Mouse (Mus musculus): ENCODE measurements around the gene Acadvl. TPM values are rescaled to one million over a fixed set of nuclear protein-coding genes. Genes with fewer than 3 reads are reported as not detected.

Gene Acadvl
- polyA plus RNA-seq, 1 experiment from 2014 or later = 83.7 TPM

- peaks cover 59% of the 10 kb centered on the region for H3K27me3 ChIP-seq
These were observed 11.5 kb upstream of the Acadvl start for GRCm38 (mm10) chr11:70026689-70027088.

GRCm38 (mm10) chr11:70024151-70024514 is 8.9 kb upstream of the Acadvl start:
- ATAC-seq (ENCODE audit: low read depth) = no peak

More at GRCm38 (mm10) chr11:70026689-70027088, 11.5 kb upstream of the Acadvl start:
- H3K9me3 ChIP-seq (replicated peaks) = no peaks in the 10 kb centered on the region
- DNase-seq = no peak
- H3K27ac ChIP-seq = no peak overlapping the region
- peaks cover 55% of the 10 kb centered on the region for H3K4me1 ChIP-seq (replicated peaks)
- H3K9ac ChIP-seq = no peak overlapping the region
- peak; percentile 57 for ATAC-seq (ENCODE audit: low read depth)
- 24% methylated on average over 19 of the region's 19 CpGs for WGBS (ENCODE audit: insufficient replicate concordance)
- no peak overlapping the region; the same call in 1 of the 2 replicates for H3K4me3 ChIP-seq (replicated peaks)
- peak overlapping the region; percentile 40 for H3K4me2 ChIP-seq
- peaks cover 4% of the 10 kb centered on the region; the same call in 1 of the 2 replicates for H3K36me3 ChIP-seq

GRCm38 (mm10) chr11:70023481-70024150 is 8.4 kb upstream of the Acadvl start:
- H3K4me3 ChIP-seq (replicated peaks) = peak overlapping the region; percentile 14
- H3K4me1 ChIP-seq (replicated peaks) = peaks cover 70% of the 10 kb centered on the region

More at GRCm38 (mm10) chr11:70024151-70024514, 8.9 kb upstream of the Acadvl start:
- Histone ChIP-seq H3K27ac (no peak overlapping the region), H3K4me2 (peak overlapping the region; percentile 45), H3K36me3 (no peaks in the 10 kb centered on the region), H3K9me3 (replicated peaks) (no peaks in the 10 kb centered on the region), H3K4me3 (replicated peaks) (peak overlapping the region; percentile 14), H3K4me1 (replicated peaks) (peaks cover 70% of the 10 kb centered on the region), H3K9ac (no peak overlapping the region), H3K27me3 (peaks cover 59% of the 10 kb centered on the region)
- 21% methylated on average over 6 of the region's 6 CpGs for WGBS (ENCODE audit: insufficient replicate concordance)
- no peak for DNase-seq

GRCm38 (mm10) chr11:70021264-70022132 is 6.3 kb upstream of the Acadvl start:
- 4% methylated on average over 40 of the region's 40 CpGs for WGBS (ENCODE audit: insufficient replicate concordance)
- peak overlapping the region; percentile 64 for H3K4me3 ChIP-seq (replicated peaks)
- peak overlapping the region; percentile 65 for H3K27ac ChIP-seq
- H3K9ac ChIP-seq = peak overlapping the region; percentile 56
- H3K9me3 ChIP-seq (replicated peaks) = no peaks in the 10 kb centered on the region
- DNase-seq = peak; percentile 96
- H3K36me3 ChIP-seq = no peaks in the 10 kb centered on the region
- peaks cover 45% of the 10 kb centered on the region for H3K27me3 ChIP-seq
- H3K4me1 ChIP-seq (replicated peaks) = peaks cover 66% of the 10 kb centered on the region
- ATAC-seq (ENCODE audit: low read depth) = peak; percentile 75
- peak overlapping the region; percentile 80 for H3K4me2 ChIP-seq

More at GRCm38 (mm10) chr11:70023481-70024150, 8.4 kb upstream of the Acadvl start:
- Histone ChIP-seq H3K36me3 (no peaks in the 10 kb centered on the region), H3K27me3 (peaks cover 58% of the 10 kb centered on the region), H3K9me3 (replicated peaks) (no peaks in the 10 kb centered on the region), H3K27ac (no peak overlapping the region), H3K4me2 (peak overlapping the region; percentile 45), H3K9ac (no peak overlapping the region)
- DNase-seq (no peak), ATAC-seq (ENCODE audit: low read depth) (no peak)
- 8% methylated on average over 26 of the region's 29 CpGs for WGBS (ENCODE audit: insufficient replicate concordance)

- H3K36me3 ChIP-seq = no peaks in the 10 kb centered on the region
- peaks cover 62% of the 10 kb centered on the region for H3K4me1 ChIP-seq (replicated peaks)
These were observed 5.6 kb upstream of the Acadvl start for GRCm38 (mm10) chr11:70020731-70021263.

GRCm38 (mm10) chr11:70020022-70020631 is 4.9 kb upstream of the Acadvl start:
- peak overlapping the region; percentile 80 for H3K4me2 ChIP-seq
- H3K27me3 ChIP-seq = peaks cover 32% of the 10 kb centered on the region
- H3K36me3 ChIP-seq = no peaks in the 10 kb centered on the region
- H3K4me1 ChIP-seq (replicated peaks) = peaks cover 66% of the 10 kb centered on the region
- ATAC-seq (ENCODE audit: low read depth) = no peak
- no peak for DNase-seq
- H3K27ac ChIP-seq = peak overlapping the region; percentile 65
- no peak overlapping the region for H3K9ac ChIP-seq
- 20% methylated on average over 8 of the region's 8 CpGs for WGBS (ENCODE audit: insufficient replicate concordance)
- H3K9me3 ChIP-seq (replicated peaks) = no peaks in the 10 kb centered on the region
- peak overlapping the region; percentile 64; the same call in 1 of the 2 replicates for H3K4me3 ChIP-seq (replicated peaks)

More at GRCm38 (mm10) chr11:70020731-70021263, 5.6 kb upstream of the Acadvl start:
- ATAC-seq (ENCODE audit: low read depth) (peak; percentile 84), DNase-seq (peak; percentile 63)
- H3K4me2 ChIP-seq = peak overlapping the region; percentile 80
- peak overlapping the region; percentile 65 for H3K27ac ChIP-seq
- no peaks in the 10 kb centered on the region for H3K9me3 ChIP-seq (replicated peaks)
- peak overlapping the region; percentile 56 for H3K9ac ChIP-seq
- H3K27me3 ChIP-seq = peaks cover 38% of the 10 kb centered on the region
- H3K4me3 ChIP-seq (replicated peaks) = peak overlapping the region; percentile 64
- WGBS (ENCODE audit: insufficient replicate concordance) = 0% methylated on average over 8 of the region's 8 CpGs

- DNase-seq = no peak
- ATAC-seq (ENCODE audit: low read depth) = no peak
- WGBS (ENCODE audit: insufficient replicate concordance) = 22% methylated on average over 2 of the region's 2 CpGs
- H3K9ac ChIP-seq = 0 out of 2 replicates have a peak overlapping the region, but pooled peaks have one; percentile 13
- 0 out of 2 replicates have a peak overlapping the region, but pooled peaks have one; percentile 51 for H3K4me3 ChIP-seq (replicated peaks)
- peak overlapping the region; percentile 80 for H3K4me2 ChIP-seq
- H3K27ac ChIP-seq = peak overlapping the region; percentile 47
- no peaks in the 10 kb centered on the region for H3K36me3 ChIP-seq
- no peaks in the 10 kb centered on the region for H3K9me3 ChIP-seq (replicated peaks)
- H3K27me3 ChIP-seq = peaks cover 26% of the 10 kb centered on the region
- H3K4me1 ChIP-seq (replicated peaks) = peaks cover 72% of the 10 kb centered on the region
These were observed 4.3 kb upstream of the Acadvl start for GRCm38 (mm10) chr11:70019495-70020021.

- no peak overlapping the region; the same call in 1 of the 2 replicates for H3K27ac ChIP-seq
- peaks cover 14% of the 10 kb centered on the region for H3K27me3 ChIP-seq
- peak overlapping the region; percentile 65 for H3K9ac ChIP-seq
- H3K4me1 ChIP-seq (replicated peaks) = peaks cover 74% of the 10 kb centered on the region
- peaks cover 3% of the 10 kb centered on the region for H3K36me3 ChIP-seq
- no peak for ATAC-seq (ENCODE audit: low read depth)
- H3K4me2 ChIP-seq = peak overlapping the region; percentile 80
- H3K9me3 ChIP-seq (replicated peaks) = no peaks in the 10 kb centered on the region
- DNase-seq = no peak
- H3K4me3 ChIP-seq (replicated peaks) = peak overlapping the region; percentile 51
- 4% methylated on average over 25 of the region's 25 CpGs for WGBS (ENCODE audit: insufficient replicate concordance)
These were observed 3.1 kb upstream of the Acadvl start for GRCm38 (mm10) chr11:70018131-70018990.

GRCm38 (mm10) chr11:70017199-70017767 is 2.1 kb upstream of the Acadvl start:
- Histone ChIP-seq H3K9me3 (replicated peaks) (no peaks in the 10 kb centered on the region), H3K9ac (no peak overlapping the region), H3K4me1 (replicated peaks) (peaks cover 70% of the 10 kb centered on the region), H3K27me3 (peaks cover 3% of the 10 kb centered on the region), H3K4me2 (no peak overlapping the region), H3K36me3 (peaks cover 14% of the 10 kb centered on the region), H3K27ac (no peak overlapping the region), H3K4me3 (replicated peaks) (no peak overlapping the region)
- 54% methylated on average over 7 of the region's 7 CpGs for WGBS (ENCODE audit: insufficient replicate concordance)
- DNase-seq (no peak), ATAC-seq (ENCODE audit: low read depth) (no peak)

GRCm38 (mm10) chr11:70016669-70017068 is 1.5 kb upstream of the Acadvl start, which contains the start of gene Dlg4:
TSS of gene Dlg4 (plus strand) at chr11:70016942.
- H3K4me1 ChIP-seq (replicated peaks) = peaks cover 69% of the 10 kb centered on the region
- H3K36me3 ChIP-seq = peaks cover 20% of the 10 kb centered on the region
- H3K9ac ChIP-seq = peak within 1 kb of the TSS; percentile 89; the same call in 1 of the 2 replicates
- H3K9me3 ChIP-seq (replicated peaks) = no peaks in the 10 kb centered on the region
- ATAC-seq (ENCODE audit: low read depth) (no peak), DNase-seq (no peak)
- 66% methylated on average over 3 of the region's 3 CpGs for WGBS (ENCODE audit: insufficient replicate concordance)
- H3K27ac ChIP-seq = no peak within 1 kb of the TSS
- no peaks in the 10 kb centered on the region for H3K27me3 ChIP-seq
- H3K4me3 ChIP-seq (replicated peaks) = no peak within 1 kb of the TSS
- peak within 1 kb of the TSS; percentile 86 for H3K4me2 ChIP-seq
